Mouse (Mus musculus): ENCODE measurements around the gene Cyth1. TPM values are rescaled to one million over a fixed set of nuclear protein-coding genes. Genes with fewer than 3 reads are reported as not detected.

Gene Cyth1
- total RNA-seq, 2 experiments from 2014 or later = 59.3 to 63.5 TPM

- DNase-seq (ENCODE audit: low spot score in 2 of 2) = no peak
Observed at GRCm38 (mm10) chr11:118129812-118130211, 118.6 kb downstream of the Cyth1 start.

- DNase-seq (ENCODE audit: low spot score in 2 of 2) = no peak
Observed at GRCm38 (mm10) chr11:118121592-118121991, 126.8 kb downstream of the Cyth1 start.

GRCm38 (mm10) chr11:118118777-118119176 lies 129.6 kb downstream of the Cyth1 start:
- DNase-seq (ENCODE audit: low spot score in 2 of 2) = no peak

GRCm38 (mm10) chr11:118114581-118115110 lies 133.7 kb downstream of the Cyth1 start:
- DNase-seq (ENCODE audit: low spot score in 2 of 2) = no peak

GRCm38 (mm10) chr11:118113516-118114205 lies 134.7 kb downstream of the Cyth1 start:
- no peak for DNase-seq (ENCODE audit: low spot score in 2 of 2)

- DNase-seq (ENCODE audit: low spot score in 2 of 2) = peak; percentile 85 to 89
Observed at GRCm38 (mm10) chr11:118104001-118104400, 144.4 kb downstream of the Cyth1 start.

- DNase-seq (ENCODE audit: low spot score in 2 of 2) = no peak
Observed at GRCm38 (mm10) chr11:118103383-118103782, 145.0 kb downstream of the Cyth1 start.

GRCm38 (mm10) chr11:118102838-118103237 lies 145.6 kb downstream of the Cyth1 start:
- peak; percentile 92 to 93 for DNase-seq (ENCODE audit: low spot score in 2 of 2)

GRCm38 (mm10) chr11:118101133-118101532 lies 147.3 kb downstream of the Cyth1 start:
- DNase-seq (ENCODE audit: low spot score in 2 of 2) = no peak

GRCm38 (mm10) chr11:118096736-118097135 lies 151.7 kb downstream of the Cyth1 start:
- DNase-seq (ENCODE audit: low spot score in 2 of 2) = no peak

GRCm38 (mm10) chr11:118095004-118095403 lies 153.4 kb downstream of the Cyth1 start:
- no peak for DNase-seq (ENCODE audit: low spot score in 2 of 2)

- no peak for DNase-seq (ENCODE audit: low spot score in 2 of 2)
Observed at GRCm38 (mm10) chr11:118091002-118091670, 157.3 kb downstream of the Cyth1 start.

GRCm38 (mm10) chr11:118088896-118089295 lies 159.5 kb downstream of the Cyth1 start:
- no peak for DNase-seq (ENCODE audit: low spot score in 2 of 2)

GRCm38 (mm10) chr11:118085961-118086360 lies 162.4 kb downstream of the Cyth1 start:
- no peak for DNase-seq (ENCODE audit: low spot score in 2 of 2)

- DNase-seq (ENCODE audit: low spot score in 2 of 2) = no peak
Observed at GRCm38 (mm10) chr11:118085176-118085575, 163.2 kb downstream of the Cyth1 start.

GRCm38 (mm10) chr11:118084266-118084665 lies 164.1 kb downstream of the Cyth1 start:
- no peak for DNase-seq (ENCODE audit: low spot score in 2 of 2)

GRCm38 (mm10) chr11:118083811-118084210 lies 164.6 kb downstream of the Cyth1 start:
- DNase-seq (ENCODE audit: low spot score in 2 of 2) = peak; percentile 82 to 86

GRCm38 (mm10) chr11:118082294-118082693 lies 166.1 kb downstream of the Cyth1 start:
- DNase-seq (ENCODE audit: low spot score in 2 of 2) = no peak

All from layer of hippocampus, postnatal 10 days (tissue).